Mouse (Mus musculus): Measurements from ENCODE around the gene Capza1. TPM values are rescaled to one million over a fixed set of nuclear protein-coding genes. Genes with fewer than 3 reads are reported as not detected.
A peak's percentile ranks its signal among the peaks of the same experiment; 100 is the strongest.
"Not testable (repeated sequence)": the region's sequence is repeated elsewhere in the genome, so short reads cannot be mapped to it uniquely, and the experiment has no call there.

Gene Capza1
- polyA plus RNA-seq, 1 experiment from 2014 or later: 73.3 TPM

GRCm38 (mm10) chr3:104822413-104822812 lies 41.9 kb downstream of the Capza1 start:
- Histone ChIP-seq H3K27me3 (ENCODE audit: control insufficient read depth, insufficient read depth, low read depth, low read length) (no peaks in the 10 kb centered on the region), H3K4me3 (ENCODE audit: low read depth, low read length) (no peak overlapping the region), H3K36me3 (ENCODE audit: control insufficient read depth, insufficient read depth) (peaks cover 14% of the 10 kb centered on the region), H3K9ac (ENCODE audit: low read depth, low read length) (no peak overlapping the region), H3K4me2 (ENCODE audit: low read depth, low read length) (no peak overlapping the region), H3K27ac (ENCODE audit: low read length) (no peak overlapping the region), H3K4me1 (ENCODE audit: control insufficient read depth, low read depth, low read length) (peaks cover 12% of the 10 kb centered on the region), H3K9me3 (replicated peaks; ENCODE audit: control insufficient read depth, low read length) (no peaks in the 10 kb centered on the region)
- no peak for ATAC-seq (ENCODE audit: low read depth)
- 77% methylated on average over 3 of the region's 3 CpGs for WGBS (ENCODE audit: insufficient replicate concordance)

- 68% methylated on average over 1 of the region's 1 CpGs for WGBS (ENCODE audit: insufficient replicate concordance)
- Histone ChIP-seq H3K27me3 (ENCODE audit: control insufficient read depth, insufficient read depth, low read depth, low read length) (no peaks in the 10 kb centered on the region), H3K9ac (ENCODE audit: low read depth, low read length) (no peak overlapping the region), H3K4me3 (ENCODE audit: low read depth, low read length) (no peak overlapping the region), H3K36me3 (ENCODE audit: control insufficient read depth, insufficient read depth) (peaks cover 8% of the 10 kb centered on the region), H3K4me1 (ENCODE audit: control insufficient read depth, low read depth, low read length) (peaks cover 17% of the 10 kb centered on the region), H3K27ac (ENCODE audit: low read length) (no peak overlapping the region), H3K9me3 (replicated peaks; ENCODE audit: control insufficient read depth, low read length) (no peaks in the 10 kb centered on the region), H3K4me2 (ENCODE audit: low read depth, low read length) (no peak overlapping the region)
- ATAC-seq (ENCODE audit: low read depth): no peak
Observed at GRCm38 (mm10) chr3:104820426-104820825, 43.9 kb downstream of the Capza1 start.

DNA sequence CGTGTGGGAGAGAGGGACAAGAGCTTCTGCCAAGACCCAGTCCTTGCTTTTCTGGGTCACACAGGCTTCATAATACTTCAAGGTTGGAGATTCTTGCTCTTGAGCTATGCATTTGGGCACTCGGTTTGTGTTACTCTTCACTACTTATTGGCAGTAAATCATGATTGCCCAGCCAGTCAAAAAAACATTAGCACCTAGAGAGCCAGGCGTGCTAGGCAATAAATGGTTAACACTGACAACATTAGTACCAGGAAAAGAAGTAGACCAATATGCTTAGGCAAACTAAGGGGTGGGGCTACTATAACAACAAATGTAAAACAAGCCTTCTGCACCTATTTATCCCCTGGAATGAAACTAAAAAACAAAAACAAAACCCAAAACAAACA lies 45.6 kb downstream of the Capza1 start:
- WGBS (ENCODE audit: insufficient replicate concordance): 2% methylated on average over 3 of the region's 3 CpGs
- H3K9me3 ChIP-seq (replicated peaks; ENCODE audit: control insufficient read depth, low read length): no peaks in the 10 kb centered on the region
- peak overlapping the region; percentile 78 for H3K9ac ChIP-seq (ENCODE audit: low read depth, low read length)
- H3K4me3 ChIP-seq (ENCODE audit: low read depth, low read length): peak overlapping the region; percentile 73
- peak overlapping the region; percentile 77 for H3K4me2 ChIP-seq (ENCODE audit: low read depth, low read length)
- no peak for ATAC-seq (ENCODE audit: low read depth)
- no peaks in the 10 kb centered on the region for H3K27me3 ChIP-seq (ENCODE audit: control insufficient read depth, insufficient read depth, low read depth, low read length)
- H3K4me1 ChIP-seq (ENCODE audit: control insufficient read depth, low read depth, low read length): peaks cover 17% of the 10 kb centered on the region
- peaks cover 8% of the 10 kb centered on the region for H3K36me3 ChIP-seq (ENCODE audit: control insufficient read depth, insufficient read depth)
- peak overlapping the region; percentile 77 for H3K27ac ChIP-seq (ENCODE audit: low read length)

GRCm38 (mm10) chr3:104817991-104818748 lies 46.1 kb downstream of the Capza1 start, which contains the start of gene Mov10:
Mov10 (minus strand) TSS chr3:104818563.
- Histone ChIP-seq H3K36me3 (ENCODE audit: control insufficient read depth, insufficient read depth) (peaks cover 8% of the 10 kb centered on the region), H3K4me3 (ENCODE audit: low read depth, low read length) (peak within 1 kb of the TSS; percentile 73), H3K27me3 (ENCODE audit: control insufficient read depth, insufficient read depth, low read depth, low read length) (no peaks in the 10 kb centered on the region), H3K9me3 (replicated peaks; ENCODE audit: control insufficient read depth, low read length) (no peaks in the 10 kb centered on the region), H3K4me1 (ENCODE audit: control insufficient read depth, low read depth, low read length) (peaks cover 17% of the 10 kb centered on the region), H3K4me2 (ENCODE audit: low read depth, low read length) (peak within 1 kb of the TSS; percentile 77), H3K9ac (ENCODE audit: low read depth, low read length) (peak within 1 kb of the TSS; percentile 78), H3K27ac (ENCODE audit: low read length) (peak within 1 kb of the TSS; percentile 77)
- under 1% methylated on average over 39 of the region's 40 CpGs for WGBS (ENCODE audit: insufficient replicate concordance)
- ATAC-seq (ENCODE audit: low read depth): peak; percentile 93

DNA sequence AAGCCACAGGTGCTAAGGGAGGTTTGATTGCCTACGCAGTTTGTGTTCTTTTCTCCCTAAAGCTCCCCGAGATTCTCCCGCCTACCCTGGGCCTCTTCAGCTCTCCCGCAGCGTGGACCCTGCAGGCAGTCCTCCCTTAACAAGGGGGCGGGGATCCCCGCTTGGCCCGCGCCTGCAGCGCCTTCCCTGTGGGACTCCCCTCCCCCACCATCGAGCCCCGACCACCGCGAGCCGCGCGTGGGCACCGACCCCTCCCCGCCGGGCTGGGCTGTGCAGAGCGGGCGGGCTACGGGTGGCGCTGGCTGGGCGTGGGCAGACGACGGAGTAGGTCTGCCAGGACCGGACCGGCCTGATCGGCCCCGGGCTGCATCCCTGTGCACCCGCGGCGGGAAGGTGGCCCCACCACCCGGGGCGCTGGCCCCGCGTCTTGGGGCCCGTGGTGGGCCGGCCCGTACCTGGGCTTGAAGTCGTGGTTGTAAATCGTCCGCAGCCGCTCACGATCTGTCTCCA lies 46.8 kb downstream of the Capza1 start:
- Histone ChIP-seq H3K4me1 (ENCODE audit: control insufficient read depth, low read depth, low read length) (peaks cover 17% of the 10 kb centered on the region), H3K4me3 (ENCODE audit: low read depth, low read length) (peak overlapping the region; percentile 73), H3K27me3 (ENCODE audit: control insufficient read depth, insufficient read depth, low read depth, low read length) (no peaks in the 10 kb centered on the region), H3K4me2 (ENCODE audit: low read depth, low read length) (peak overlapping the region; percentile 77), H3K27ac (ENCODE audit: low read length) (peak overlapping the region; percentile 77), H3K36me3 (ENCODE audit: control insufficient read depth, insufficient read depth) (peaks cover 8% of the 10 kb centered on the region), H3K9ac (ENCODE audit: low read depth, low read length) (peak overlapping the region; percentile 78), H3K9me3 (replicated peaks; ENCODE audit: control insufficient read depth, low read length) (no peaks in the 10 kb centered on the region)
- peak; percentile 33 for ATAC-seq (ENCODE audit: low read depth)
- WGBS (ENCODE audit: insufficient replicate concordance): under 1% methylated on average over 42 of the region's 46 CpGs

DNA sequence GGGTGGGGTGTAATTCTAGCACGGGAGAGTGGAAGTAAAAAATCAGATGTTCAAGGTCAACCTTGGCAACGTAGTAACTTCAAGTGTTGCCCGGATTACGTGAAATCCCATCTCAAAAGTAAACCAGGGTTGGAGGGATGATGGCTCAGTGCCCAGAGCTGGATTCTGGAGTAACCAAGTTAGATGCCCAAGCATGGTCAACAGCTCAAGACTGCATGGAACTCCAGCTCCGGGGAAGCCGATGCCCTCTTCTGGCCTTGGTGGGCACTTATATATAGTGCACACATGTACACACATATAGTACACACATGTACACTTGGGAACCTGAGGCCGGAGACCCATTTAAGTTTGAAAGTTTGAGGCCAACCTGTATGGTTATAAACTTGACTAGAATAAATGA lies 48.2 kb downstream of the Capza1 start:
- 93% methylated on average over 7 of the region's 7 CpGs for WGBS (ENCODE audit: insufficient replicate concordance)
- Histone ChIP-seq H3K9me3 (replicated peaks; ENCODE audit: control insufficient read depth, low read length) (no peaks in the 10 kb centered on the region), H3K4me1 (ENCODE audit: control insufficient read depth, low read depth, low read length) (peaks cover 17% of the 10 kb centered on the region), H3K9ac (ENCODE audit: low read depth, low read length) (no peak overlapping the region), H3K36me3 (ENCODE audit: control insufficient read depth, insufficient read depth) (peaks cover 4% of the 10 kb centered on the region), H3K27me3 (ENCODE audit: control insufficient read depth, insufficient read depth, low read depth, low read length) (no peaks in the 10 kb centered on the region), H3K4me2 (ENCODE audit: low read depth, low read length) (0 out of 2 replicates have a peak overlapping the region, but pooled peaks have one; percentile 77), H3K4me3 (ENCODE audit: low read depth, low read length) (no peak overlapping the region), H3K27ac (ENCODE audit: low read length) (no peak overlapping the region)
- ATAC-seq (ENCODE audit: low read depth): no peak

GRCm38 (mm10) chr3:104815346-104815745 lies 49.0 kb downstream of the Capza1 start:
- Histone ChIP-seq H3K27ac (ENCODE audit: low read length) (no peak overlapping the region), H3K9me3 (replicated peaks; ENCODE audit: control insufficient read depth, low read length) (no peaks in the 10 kb centered on the region), H3K4me1 (ENCODE audit: control insufficient read depth, low read depth, low read length) (peaks cover 17% of the 10 kb centered on the region), H3K4me3 (ENCODE audit: low read depth, low read length) (no peak overlapping the region), H3K36me3 (ENCODE audit: control insufficient read depth, insufficient read depth) (no peaks in the 10 kb centered on the region), H3K9ac (ENCODE audit: low read depth, low read length) (no peak overlapping the region), H3K27me3 (ENCODE audit: control insufficient read depth, insufficient read depth, low read depth, low read length) (no peaks in the 10 kb centered on the region), H3K4me2 (ENCODE audit: low read depth, low read length) (no peak overlapping the region)
- no peak for ATAC-seq (ENCODE audit: low read depth)
- WGBS (ENCODE audit: insufficient replicate concordance): 70% methylated on average over 2 of the region's 2 CpGs

GRCm38 (mm10) chr3:104814746-104815145 lies 49.6 kb downstream of the Capza1 start:
- WGBS (ENCODE audit: insufficient replicate concordance): 82% methylated on average over 1 of the region's 1 CpGs
- no peak overlapping the region for H3K4me3 ChIP-seq (ENCODE audit: low read depth, low read length)
- no peaks in the 10 kb centered on the region for H3K36me3 ChIP-seq (ENCODE audit: control insufficient read depth, insufficient read depth)
- no peak overlapping the region for H3K27ac ChIP-seq (ENCODE audit: low read length)
- H3K4me1 ChIP-seq (ENCODE audit: control insufficient read depth, low read depth, low read length): peaks cover 17% of the 10 kb centered on the region
- no peaks in the 10 kb centered on the region for H3K27me3 ChIP-seq (ENCODE audit: control insufficient read depth, insufficient read depth, low read depth, low read length)
- ATAC-seq (ENCODE audit: low read depth): no peak
- H3K4me2 ChIP-seq (ENCODE audit: low read depth, low read length): no peak overlapping the region
- H3K9ac ChIP-seq (ENCODE audit: low read depth, low read length): no peak overlapping the region
- H3K9me3 ChIP-seq (replicated peaks; ENCODE audit: control insufficient read depth, low read length): no peaks in the 10 kb centered on the region

DNA sequence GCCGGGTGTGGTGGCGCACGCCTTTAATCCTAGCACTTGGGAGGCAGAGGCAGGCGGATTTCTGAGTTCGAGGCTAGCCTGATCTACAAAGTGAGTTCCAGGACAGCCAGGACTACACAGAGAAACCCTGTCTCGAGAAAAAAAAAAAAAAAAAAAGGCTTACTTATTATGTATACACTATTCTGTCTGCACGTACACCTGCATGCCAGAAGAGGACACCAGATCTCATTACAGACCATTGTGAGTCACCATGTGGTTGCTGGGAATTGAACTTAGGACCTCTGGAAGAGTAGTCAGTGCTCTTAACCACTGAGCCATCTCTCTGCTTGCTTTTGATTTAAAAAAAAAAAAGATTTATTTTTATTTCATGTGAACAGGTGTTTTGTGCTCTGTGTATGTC lies 51.1 kb downstream of the Capza1 start:
- H3K4me2 ChIP-seq (ENCODE audit: low read depth, low read length); ATAC-seq (ENCODE audit: low read depth); H3K27ac ChIP-seq (ENCODE audit: low read length); H3K9ac ChIP-seq (ENCODE audit: low read depth, low read length); H3K36me3 ChIP-seq (ENCODE audit: control insufficient read depth, insufficient read depth); H3K9me3 ChIP-seq (replicated peaks; ENCODE audit: control insufficient read depth, low read length); H3K27me3 ChIP-seq (ENCODE audit: control insufficient read depth, insufficient read depth, low read depth, low read length); H3K4me3 ChIP-seq (ENCODE audit: low read depth, low read length); H3K4me1 ChIP-seq (ENCODE audit: control insufficient read depth, low read depth, low read length): not testable (repeated sequence)
- WGBS (ENCODE audit: insufficient replicate concordance): 78% methylated on average over 7 of the region's 7 CpGs

Data from liver, embryonic 16.5 days (tissue).